8 mouse cellular contexts compared by ENCODE assay signal in genomic region chr8:66860023-66860422, GRCm38 (mm10). TPM values are rescaled to one million over a fixed set of nuclear protein-coding genes. Genes with fewer than 3 reads are reported as not detected.
A peak's percentile ranks its signal among the peaks of the same experiment; 100 is the strongest.
DNase-seq lines count a peak whose midpoint lies in the region; ATAC-seq and TF ChIP-seq lines count a peak whose summit lies in the region.

Gene Naf1 (plus strand): TSS chr8:66860217.

- TF ChIP-seq RAD21 in CH12.LX (IDR thresholded peaks at IDR 0.05; ENCODE audit: low read depth, low read length), result no peak

- in situ Hi-C loops in CH12.LX (cut with MboI; ENCODE audit: low pct_ligation_motif_present, low pct_unique_long_range_greater_than_20kb, low sequenced_read_pairs), result no loop called here

- ATAC-seq in forebrain, embryonic 11.5 days (replicated peaks; ENCODE audit: low FRiP score), result peak; percentile 97
- peak; percentile 93 for ATAC-seq in heart, embryonic 16.5 days (replicated peaks; ENCODE audit: extremely low read depth, insufficient read depth, low FRiP score)
- ATAC-seq in liver, embryonic 15.5 days (ENCODE audit: insufficient read depth), result peak; percentile 85
- peak; percentile 98 for ATAC-seq in neural tube, embryonic 12.5 days (ENCODE audit: low FRiP score, low read depth)

- TF ChIP-seq CTCF in CH12.LX (conservative IDR thresholded peaks at IDR 0.05 in 1 of 2, IDR thresholded peaks at IDR 0.05 in 1 of 2; ENCODE audit: low read depth in 2 of 2, low read length in 2 of 2), result no peak

- peak within 1 kb of the TSS; percentile 79 to 87 (median 79) for H3K4me3 ChIP-seq in CH12.LX (replicated peaks in 1 of 3; ENCODE audit: low read depth in 2 of 3, low read length in 2 of 3, poor library complexity in 1 of 3)
- H3K4me3 ChIP-seq in forebrain, embryonic 11.5 days (ENCODE audit: low read depth, low read length), result peak within 1 kb of the TSS; percentile 72
- peak within 1 kb of the TSS; percentile 96 for H3K4me3 ChIP-seq in heart, embryonic 16.5 days (ENCODE audit: low read length)
- H3K4me3 ChIP-seq in liver, embryonic 15.5 days (replicated peaks), result peak within 1 kb of the TSS; percentile 79
- H3K4me3 ChIP-seq in neural tube, embryonic 12.5 days, result peak within 1 kb of the TSS; percentile 75

- H3K36me3 ChIP-seq in CH12.LX (replicated peaks in 1 of 2; ENCODE audit: control insufficient read depth in 1 of 2, insufficient read depth in 1 of 2, low read length in 1 of 2), result peaks cover 0 to 17% of the 10 kb centered on the region in 2 experiments
- H3K36me3 ChIP-seq in forebrain, embryonic 11.5 days (ENCODE audit: control insufficient read depth, insufficient read depth, low read length), result no peaks in the 10 kb centered on the region
- H3K36me3 ChIP-seq in heart, embryonic 16.5 days (ENCODE audit: control insufficient read depth, insufficient read depth), result no peaks in the 10 kb centered on the region
- no peaks in the 10 kb centered on the region for H3K36me3 ChIP-seq in liver, embryonic 15.5 days (replicated peaks)
- no peaks in the 10 kb centered on the region for H3K36me3 ChIP-seq in neural tube, embryonic 12.5 days

- WGBS in forebrain, embryonic 11.5 days, result under 1% methylated on average over 36 of the region's 37 CpGs
- WGBS in heart, embryonic 16.5 days, result under 1% methylated on average over 37 of the region's 37 CpGs
- under 1% methylated on average over 37 of the region's 37 CpGs for WGBS in liver, embryonic 15.5 days (ENCODE audit: insufficient replicate concordance)
- under 1% methylated on average over 37 of the region's 37 CpGs for WGBS in neural tube, embryonic 12.5 days

- H3K4me1 ChIP-seq in CH12.LX (ENCODE audit: control insufficient read depth in 1 of 2, insufficient read depth in 2 of 2), result peaks cover 0 to 32% of the 10 kb centered on the region in 2 experiments; a peak in 3 of 4 replicates
- 0 out of 2 replicates have a peak, but pooled peaks cover 4% of the 10 kb centered on the region for H3K4me1 ChIP-seq in forebrain, embryonic 11.5 days (replicated peaks; ENCODE audit: control insufficient read depth, insufficient read depth, low read length)
- H3K4me1 ChIP-seq in heart, embryonic 16.5 days (ENCODE audit: control insufficient read depth, insufficient read depth, low read length), result peaks cover 13% of the 10 kb centered on the region
- peaks cover 17% of the 10 kb centered on the region for H3K4me1 ChIP-seq in liver, embryonic 15.5 days (replicated peaks)
- peaks cover 16% of the 10 kb centered on the region for H3K4me1 ChIP-seq in neural tube, embryonic 12.5 days

- H3K9me3 ChIP-seq in CH12.LX (replicated peaks; ENCODE audit: low read length), result no peaks in the 10 kb centered on the region
- H3K9me3 ChIP-seq in forebrain, embryonic 11.5 days (ENCODE audit: control insufficient read depth, low read length), result no peaks in the 10 kb centered on the region
- no peaks in the 10 kb centered on the region for H3K9me3 ChIP-seq in heart, embryonic 16.5 days (replicated peaks; ENCODE audit: control insufficient read depth, low read length)
- no peaks in the 10 kb centered on the region for H3K9me3 ChIP-seq in liver, embryonic 15.5 days (replicated peaks)
- no peaks in the 10 kb centered on the region for H3K9me3 ChIP-seq in neural tube, embryonic 12.5 days

- H3K27me3 ChIP-seq in CH12.LX (replicated peaks), result no peaks in the 10 kb centered on the region
- H3K27me3 ChIP-seq in forebrain, embryonic 11.5 days (ENCODE audit: control insufficient read depth, insufficient read depth, low read length), result no peaks in the 10 kb centered on the region
- H3K27me3 ChIP-seq in heart, embryonic 16.5 days (ENCODE audit: control insufficient read depth, insufficient read depth, low read length), result no peaks in the 10 kb centered on the region
- H3K27me3 ChIP-seq in liver, embryonic 15.5 days, result no peaks in the 10 kb centered on the region
- H3K27me3 ChIP-seq in neural tube, embryonic 12.5 days (replicated peaks), result no peaks in the 10 kb centered on the region

- peak; percentile 72; the same call in 1 of the 2 replicates for TF ChIP-seq POLR2A in CH12.LX (IDR thresholded peaks at IDR 0.05; ENCODE audit: low read depth, low read length)

- H3K9ac ChIP-seq in CH12.LX (ENCODE audit: insufficient read depth, low read depth), result peak within 1 kb of the TSS; percentile 72
- peak within 1 kb of the TSS; percentile 78 for H3K9ac ChIP-seq in forebrain, embryonic 11.5 days (ENCODE audit: low read length)
- H3K9ac ChIP-seq in heart, embryonic 16.5 days (ENCODE audit: low read length), result peak within 1 kb of the TSS; percentile 89
- peak within 1 kb of the TSS; percentile 60 for H3K9ac ChIP-seq in liver, embryonic 15.5 days
- peak within 1 kb of the TSS; percentile 72 for H3K9ac ChIP-seq in neural tube, embryonic 12.5 days

- peak within 1 kb of the TSS; percentile 93; the same call in 1 of the 2 replicates for H3K4me2 ChIP-seq in CH12.LX (ENCODE audit: insufficient read depth, low read depth, poor library complexity, severe bottlenecking)
- peak within 1 kb of the TSS; percentile 73 for H3K4me2 ChIP-seq in forebrain, embryonic 11.5 days (ENCODE audit: low read depth, low read length, severe bottlenecking)
- H3K4me2 ChIP-seq in heart, embryonic 16.5 days (ENCODE audit: low read depth, low read length), result peak within 1 kb of the TSS; percentile 82
- peak within 1 kb of the TSS; percentile 92 for H3K4me2 ChIP-seq in liver, embryonic 15.5 days
- H3K4me2 ChIP-seq in neural tube, embryonic 12.5 days (replicated peaks), result peak within 1 kb of the TSS; percentile 89

- dilution Hi-C loops in CH12.LX (cut with MboI; ENCODE audit: extremely low pct_ligation_motif_present, extremely low pct_unique_long_range_greater_than_20kb, low sequenced_read_pairs), result no loop called here

- no peak for TF ChIP-seq EP300 in CH12.LX (IDR thresholded peaks at IDR 0.05; ENCODE audit: low read length)

- H3K27ac ChIP-seq in CH12.LX (ENCODE audit: insufficient read depth, low read depth), result no peak within 1 kb of the TSS
- peak within 1 kb of the TSS; percentile 66; the same call in 1 of the 2 replicates for H3K27ac ChIP-seq in forebrain, embryonic 11.5 days (ENCODE audit: low read depth, low read length)
- peak within 1 kb of the TSS; percentile 70; the same call in 1 of the 2 replicates for H3K27ac ChIP-seq in heart, embryonic 16.5 days (ENCODE audit: low read length)
- H3K27ac ChIP-seq in liver, embryonic 15.5 days (replicated peaks), result peak within 1 kb of the TSS; percentile 48; the same call in 1 of the 2 replicates
- no peak within 1 kb of the TSS for H3K27ac ChIP-seq in neural tube, embryonic 12.5 days

- DNase-seq in CH12.LX (ENCODE audit: extremely low read depth), result peak; percentile 95
- DNase-seq in c-Kit-positive CD71-positive TER-119-negative erythroid progenitor cells, embryonic 14.5 days (ENCODE audit: low read depth), result peak; percentile 95
- peak; percentile 97 for DNase-seq in forebrain, embryonic 11.5 days (ENCODE audit: low spot score)
- DNase-seq in kidney, postnatal 36 days, result peak; percentile 97 to 98
- DNase-seq in telencephalon, adult 2 months (ENCODE audit: low read depth, low spot score), result peak; percentile 97

- H3K79me2 ChIP-seq in CH12.LX (replicated peaks; ENCODE audit: control insufficient read depth, extremely low read depth, insufficient read depth, poor library complexity, severe bottlenecking), result peaks cover 36% of the 10 kb centered on the region

TF ChIP-seq in CH12.LX, 34 proteins besides CTCF, POLR2A, EP300 and RAD21 (continues in another document):
- TF ChIP-seq GABPA (IDR thresholded peaks at IDR 0.05; ENCODE audit: insufficient replicate concordance, low read depth, low read length) (no peak), PAX5 (IDR thresholded peaks at IDR 0.05; ENCODE audit: low read length) (no peak), ZNF384 (IDR thresholded peaks at IDR 0.05; ENCODE audit: low read depth, low read length) (no peak), POLR2AphosphoS2 (IDR thresholded peaks at IDR 0.05; ENCODE audit: low read depth, low read length) (0 out of 2 replicates have a peak, but pooled peaks have one; percentile 29), MYC (IDR thresholded peaks at IDR 0.05; ENCODE audit: low read depth, low read length) (peak; percentile 90), MAFK (IDR thresholded peaks at IDR 0.05; ENCODE audit: insufficient replicate concordance, low read length) (no peak), RCOR1 (conservative IDR thresholded peaks at IDR 0.05; ENCODE audit: low read depth, low read length) (peak; percentile 69), ZMIZ1 (IDR thresholded peaks at IDR 0.05; ENCODE audit: low read depth, low read length) (peak; percentile 60; the same call in 1 of the 2 replicates), HCFC1 (IDR thresholded peaks at IDR 0.05; ENCODE audit: low read depth, low read length) (peak; percentile 82), USF2 (conservative IDR thresholded peaks at IDR 0.05; ENCODE audit: low read depth, low read length) (no peak), MAX (IDR thresholded peaks at IDR 0.05; ENCODE audit: low read length) (peak; percentile 91), BHLHE40 (IDR thresholded peaks at IDR 0.05; ENCODE audit: low read depth, low read length) (peak; percentile 99), MEF2A (IDR thresholded peaks at IDR 0.05; ENCODE audit: borderline replicate concordance, low read depth, low read length) (peak; percentile 46; the same call in 1 of the 2 replicates), ZC3H11A (IDR thresholded peaks at IDR 0.05; ENCODE audit: low read depth, low read length) (no peak), CHD2 (IDR thresholded peaks at IDR 0.05; ENCODE audit: low read length) (no peak), MAZ (IDR thresholded peaks at IDR 0.05; ENCODE audit: low read depth, low read length) (peak; percentile 80), IRF4 (IDR thresholded peaks at IDR 0.05; ENCODE audit: low read depth, low read length) (peak; percentile 76), JUN (IDR thresholded peaks at IDR 0.05; ENCODE audit: insufficient read depth, low read depth, low read length) (peak; percentile 60), ZKSCAN1 (IDR thresholded peaks at IDR 0.05; ENCODE audit: borderline replicate concordance, low read depth, low read length) (no peak), SMC3 (IDR thresholded peaks at IDR 0.05; ENCODE audit: low read depth, low read length) (no peak), TCF12 (IDR thresholded peaks at IDR 0.05; ENCODE audit: low read depth, low read length) (peak; percentile 81), E2F4 (IDR thresholded peaks at IDR 0.05; ENCODE audit: insufficient replicate concordance, low read depth, low read length) (peak; percentile 38; the same call in 1 of the 2 replicates)

RNA-seq across cellular contexts. Expression of gene Naf1, which starts in this region (rescaled TPM):
- total RNA-seq in CH12.LX (2012; rRNA removed) (7.3 and 9.0 TPM in 2 replicates), CH12.LX (2014; rRNA removed) (14.2 and 14.6 TPM in 2 replicates)
- polyA plus RNA-seq in CH12.LX (2012; ENCODE audit: insufficient read length, low read depth), result 25.4 and 30.6 TPM in 2 replicates
- 5.6 and 5.9 TPM in 2 replicates for polyA plus RNA-seq in forebrain, embryonic 11.5 days (2014; fragmentation: Nextera tagmentation; extraction: Ambion mirVana)
- polyA plus RNA-seq in heart, embryonic 16.5 days (2015; fragmentation: Nextera tagmentation; extraction: Ambion mirVana), result 1.8 and 1.9 TPM in 2 replicates
- polyA plus RNA-seq in liver, embryonic 15.5 days (2015; fragmentation: Nextera tagmentation; extraction: Ambion mirVana), result 1.1 and 1.2 TPM in 2 replicates
- polyA plus RNA-seq in neural tube, embryonic 12.5 days (2016; fragmentation: Nextera tagmentation; extraction: Ambion mirVana), result 2.6 and 3.1 TPM in 2 replicates

Comparison
In these comparisons a context has a peak if more than half of its experiments do, and no peak if none do; other contexts are left out.
1. H3K27ac ChIP-seq: peak in forebrain, embryonic 11.5 days (single experiment), heart, embryonic 16.5 days (single experiment) and liver, embryonic 15.5 days (single experiment); none in CH12.LX (single experiment) and neural tube, embryonic 12.5 days (single experiment).
2. Peak in every context shown above with its lines, with median percentiles within 50 percentile points of each other: DNase-seq, H3K4me2 ChIP-seq, H3K4me3 ChIP-seq, H3K9ac ChIP-seq and ATAC-seq.